Mouse (Mus musculus): ENCODE measurements around the gene Nqo2. TPM values are rescaled to one million over a fixed set of nuclear protein-coding genes. Genes with fewer than 3 reads are reported as not detected.
A peak's percentile ranks its signal among the peaks of the same experiment; 100 is the strongest.

Nqo2 gene
- polyA plus RNA-seq, 1 experiment from 2014 or later, result 21.6 TPM

DNA sequence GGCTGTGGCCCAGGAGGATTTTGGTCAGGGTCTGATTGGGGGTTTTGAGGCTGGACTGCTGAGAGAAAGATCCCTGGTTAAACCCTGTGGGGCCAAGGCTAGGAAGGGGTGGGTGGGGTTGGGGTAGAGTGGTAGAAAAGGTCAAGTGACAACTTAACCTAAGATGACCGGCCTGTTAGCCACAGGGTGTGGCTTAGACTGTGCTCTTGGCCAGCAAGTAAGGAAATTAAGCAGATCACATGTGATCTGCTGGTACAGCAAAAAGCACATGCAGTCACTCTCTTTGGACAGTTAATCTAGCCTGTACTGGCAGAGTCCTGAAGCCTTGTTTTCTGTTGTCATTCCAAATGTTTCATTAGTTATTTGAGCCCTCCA, 12.4 kb upstream of the Nqo2 start:
- Histone ChIP-seq H3K4me3 (no peak overlapping the region), H3K4me1 (no peaks in the 10 kb centered on the region), H3K27me3 (replicated peaks; ENCODE audit: low read depth, poor library complexity, severe bottlenecking) (no peaks in the 10 kb centered on the region), H3K27ac (replicated peaks) (no peak overlapping the region), H3K36me3 (replicated peaks) (no peaks in the 10 kb centered on the region), H3K9me3 (no peaks in the 10 kb centered on the region)
- DNase-seq (ENCODE audit: low spot score), result no peak
- WGBS, result 57% methylated on average over 1 of the region's 1 CpGs

DNA sequence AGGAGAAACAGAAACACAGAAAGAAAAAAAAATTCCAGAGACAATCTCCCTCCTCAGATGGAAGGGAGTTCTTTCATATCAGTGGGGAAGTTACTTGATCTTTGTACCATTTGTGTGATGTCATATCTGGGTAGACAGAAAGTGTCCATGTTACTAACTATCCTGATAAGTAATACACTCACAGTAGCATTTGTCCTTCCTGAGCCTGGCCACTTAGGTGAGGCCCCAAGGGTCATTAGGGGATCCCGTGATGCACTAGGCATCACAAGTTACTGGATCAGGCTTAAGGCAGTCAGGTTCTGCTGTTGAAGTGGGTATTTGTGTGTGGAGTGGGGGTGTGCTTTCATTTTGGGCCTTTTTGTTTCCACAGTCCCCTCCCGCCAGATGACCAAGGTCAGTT, 11.5 kb upstream of the Nqo2 start:
- Histone ChIP-seq H3K4me1 (no peaks in the 10 kb centered on the region), H3K36me3 (replicated peaks) (no peaks in the 10 kb centered on the region), H3K9me3 (no peaks in the 10 kb centered on the region), H3K4me3 (no peak overlapping the region), H3K27me3 (replicated peaks; ENCODE audit: low read depth, poor library complexity, severe bottlenecking) (no peaks in the 10 kb centered on the region), H3K27ac (replicated peaks) (no peak overlapping the region)
- DNase-seq (ENCODE audit: low spot score), result no peak
- WGBS, result 84% methylated on average over 2 of the region's 2 CpGs

DNA sequence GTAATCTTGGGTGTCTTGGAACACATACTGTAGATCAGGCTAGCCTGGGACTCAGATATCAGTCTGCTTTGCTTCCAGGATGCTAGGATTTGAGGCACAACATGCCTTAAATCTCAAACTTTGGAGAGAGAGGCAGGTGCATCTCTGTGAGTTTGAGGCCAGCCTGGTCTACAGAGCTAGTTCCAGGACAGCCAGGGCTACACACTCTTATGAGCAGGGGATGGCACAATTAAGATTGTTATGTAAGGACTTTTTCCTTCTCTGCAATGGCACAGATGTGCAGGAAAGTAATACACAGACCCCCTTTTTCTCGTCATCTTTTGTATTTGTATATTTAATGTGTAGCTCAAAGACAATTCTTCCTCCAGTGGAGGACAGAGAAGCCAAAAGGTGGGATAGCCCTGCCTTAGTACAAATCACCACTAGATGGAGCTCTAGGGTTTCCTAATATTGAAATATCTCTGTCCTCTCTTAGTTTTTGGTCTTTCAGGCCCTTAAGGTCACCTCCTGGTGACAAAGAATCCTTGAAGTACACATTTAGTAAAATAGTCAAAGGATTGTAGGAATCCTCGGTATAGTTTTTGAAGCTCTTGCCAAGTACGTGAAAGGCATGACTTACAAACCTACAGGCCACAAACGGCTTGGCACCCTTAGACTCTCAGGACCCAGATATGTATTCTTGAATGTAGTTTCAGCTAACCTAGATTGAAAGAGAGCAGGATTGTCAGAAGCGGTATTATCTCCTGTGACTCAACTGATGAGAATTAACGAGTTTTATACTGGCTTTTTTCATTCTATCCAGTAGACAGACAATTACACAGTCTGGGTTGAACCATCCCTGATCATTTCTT, 7.7 kb upstream of the Nqo2 start:
- H3K4me1 ChIP-seq, result no peaks in the 10 kb centered on the region
- no peaks in the 10 kb centered on the region for H3K9me3 ChIP-seq
- DNase-seq (ENCODE audit: low spot score), result no peak
- H3K27me3 ChIP-seq (replicated peaks; ENCODE audit: low read depth, poor library complexity, severe bottlenecking), result no peaks in the 10 kb centered on the region
- whole genome bisulfite sequencing, result 40% methylated on average over 6 of the region's 6 CpGs
- no peak overlapping the region for H3K27ac ChIP-seq (replicated peaks)
- no peaks in the 10 kb centered on the region for H3K36me3 ChIP-seq (replicated peaks)
- no peak overlapping the region for H3K4me3 ChIP-seq

DNA sequence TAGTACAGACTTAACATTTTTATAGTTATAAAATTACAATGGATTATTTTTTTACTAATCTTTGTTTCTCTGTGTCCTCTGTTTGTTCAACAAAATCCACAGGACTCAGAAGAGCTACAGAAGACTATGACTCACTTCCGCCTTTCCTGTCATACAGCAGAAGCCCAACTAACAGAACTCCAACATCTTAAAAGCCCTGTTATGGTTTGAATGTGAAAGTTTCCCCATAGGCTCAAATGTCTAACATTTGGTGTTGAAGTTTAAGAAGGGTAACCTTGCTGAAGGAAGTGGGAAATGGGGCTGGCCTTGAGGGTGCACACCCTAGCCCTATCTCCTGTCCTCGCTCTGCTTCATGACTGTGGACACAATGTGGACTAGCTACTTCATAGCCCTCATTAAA, 4.7 kb upstream of the Nqo2 start:
- no peak overlapping the region for H3K27ac ChIP-seq (replicated peaks)

DNA sequence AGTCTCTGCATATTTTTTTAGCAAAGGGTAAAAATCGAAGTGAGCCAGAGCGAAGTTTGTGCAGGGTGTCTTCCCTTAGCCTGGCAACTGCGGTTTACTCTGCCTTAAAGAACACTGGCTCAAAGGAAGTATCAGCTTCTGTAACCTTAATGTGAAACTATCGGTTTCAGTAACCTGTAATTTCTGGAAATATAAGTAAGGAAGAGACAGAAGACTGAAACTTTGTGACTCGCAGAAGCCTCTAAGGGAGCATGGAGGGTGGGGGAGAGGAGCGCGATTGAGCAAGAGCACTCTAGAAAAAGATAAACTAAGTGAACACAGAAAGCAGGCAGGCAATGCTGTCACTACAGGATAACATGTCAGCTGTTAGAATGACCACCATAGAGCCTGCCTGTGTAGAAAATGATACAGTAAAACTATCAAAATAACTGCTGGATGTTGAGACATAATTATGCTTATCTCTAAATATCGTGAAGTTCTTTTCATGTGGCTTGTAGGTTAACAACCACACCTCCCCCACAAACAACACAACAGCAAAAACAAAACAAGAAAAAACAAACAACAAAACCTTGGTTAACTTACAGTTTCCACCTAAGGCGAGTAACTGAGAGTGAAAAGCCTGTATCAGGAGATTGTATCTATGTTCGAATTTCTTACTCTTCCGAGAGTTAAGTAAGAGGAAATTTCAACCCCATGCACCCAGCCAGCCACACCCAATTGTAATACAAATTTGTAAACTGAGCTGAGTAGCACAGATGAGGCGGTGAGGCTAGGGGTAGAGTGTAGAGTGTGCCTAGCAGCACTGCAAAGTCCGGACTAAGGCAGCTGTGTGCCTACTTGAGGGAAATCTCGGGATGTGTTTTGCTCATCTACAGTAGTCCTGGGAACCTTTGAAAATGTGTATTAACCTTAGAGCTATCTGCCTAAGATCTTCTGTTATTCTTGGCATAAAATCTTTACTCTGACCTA, 853 bp downstream of the Nqo2 start:
- H3K27ac ChIP-seq (replicated peaks), result peak overlapping the region; percentile 93
- peaks cover 11% of the 10 kb centered on the region for H3K4me1 ChIP-seq
- no peak for DNase-seq (ENCODE audit: low spot score)
- H3K36me3 ChIP-seq (replicated peaks), result no peaks in the 10 kb centered on the region
- no peaks in the 10 kb centered on the region for H3K27me3 ChIP-seq (replicated peaks; ENCODE audit: low read depth, poor library complexity, severe bottlenecking)
- 26% methylated on average over 14 of the region's 14 CpGs for WGBS
- H3K9me3 ChIP-seq, result no peaks in the 10 kb centered on the region
- H3K4me3 ChIP-seq, result peak overlapping the region; percentile 69

More for the DNA sequence above, 4.7 kb upstream of the Nqo2 start:
- no peak overlapping the region for H3K4me3 ChIP-seq
- H3K9me3 ChIP-seq, result no peaks in the 10 kb centered on the region
- 91% methylated on average over 2 of the region's 2 CpGs for WGBS
- DNase-seq (ENCODE audit: low spot score), result no peak
- no peaks in the 10 kb centered on the region for H3K27me3 ChIP-seq (replicated peaks; ENCODE audit: low read depth, poor library complexity, severe bottlenecking)
- no peaks in the 10 kb centered on the region for H3K36me3 ChIP-seq (replicated peaks)
- H3K4me1 ChIP-seq, result no peaks in the 10 kb centered on the region; the same call in 1 of the 2 replicates

DNA sequence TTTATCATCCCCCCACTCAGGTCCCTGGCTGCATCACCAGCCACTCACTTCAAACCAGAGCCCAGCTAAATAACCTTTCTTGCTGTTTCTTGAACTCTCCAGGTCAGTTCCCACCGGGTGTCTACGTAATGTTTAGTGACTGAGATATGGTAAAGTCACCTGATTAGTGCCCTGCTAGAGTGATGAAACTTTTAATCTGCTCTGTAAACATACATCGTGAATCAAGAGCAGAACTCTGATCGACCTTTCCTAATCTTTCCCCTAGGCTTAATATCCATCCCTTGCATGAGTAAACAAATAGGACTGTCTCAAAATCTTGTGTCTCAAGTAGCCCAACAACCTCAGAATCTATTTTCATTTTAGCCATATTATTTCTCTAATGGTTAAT, 1.5 kb downstream of the Nqo2 start:
- Histone ChIP-seq H3K36me3 (replicated peaks) (0 out of 2 replicates have a peak, but pooled peaks cover under 1% of the 10 kb centered on the region), H3K27ac (replicated peaks) (no peak overlapping the region), H3K4me1 (peaks cover 11% of the 10 kb centered on the region), H3K9me3 (no peaks in the 10 kb centered on the region), H3K4me3 (peak overlapping the region; percentile 69; the same call in 1 of the 2 replicates), H3K27me3 (replicated peaks; ENCODE audit: low read depth, poor library complexity, severe bottlenecking) (no peaks in the 10 kb centered on the region)
- no peak for DNase-seq (ENCODE audit: low spot score)
- WGBS, result 72% methylated on average over 4 of the region's 4 CpGs

DNA sequence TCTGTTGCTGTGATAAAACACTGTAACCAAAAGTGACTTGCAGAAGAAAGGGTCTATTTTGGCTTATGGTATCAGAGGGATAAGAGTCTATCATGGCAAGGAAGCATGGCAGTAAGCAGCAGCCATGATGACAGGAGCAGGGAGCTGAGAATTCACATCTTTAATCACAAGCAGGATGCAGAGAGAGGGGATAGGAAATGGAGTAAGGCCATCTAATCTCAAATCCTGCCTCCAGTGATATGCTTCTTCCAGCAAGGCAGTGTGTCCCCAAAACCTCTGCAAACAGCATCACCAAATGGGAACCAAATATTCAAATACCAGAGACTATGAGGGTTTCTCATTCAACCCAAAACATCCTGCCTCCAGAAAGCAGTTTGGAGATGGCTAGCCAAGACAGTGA, 2.1 kb downstream of the Nqo2 start:
- H3K9me3 ChIP-seq, result no peaks in the 10 kb centered on the region

DNA sequence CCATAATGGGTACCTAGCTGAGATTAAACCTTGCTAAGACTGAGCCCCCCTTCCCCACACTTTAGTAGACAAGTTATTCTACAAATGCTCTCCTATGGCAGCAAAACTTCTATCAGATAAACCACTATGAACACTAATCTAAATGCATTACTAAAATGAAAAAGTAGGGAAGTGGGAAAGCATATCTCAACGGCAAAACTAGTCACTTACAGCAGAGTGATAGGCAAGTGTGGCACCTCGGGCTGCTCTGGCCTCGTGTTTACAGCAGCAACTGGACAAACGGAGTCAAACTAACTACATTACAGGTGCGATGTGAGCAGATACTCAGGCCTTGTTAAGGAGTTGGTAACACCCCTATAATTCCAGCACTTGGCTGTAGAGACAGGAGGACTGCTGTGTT, 25.1 kb downstream of the Nqo2 start:
- DNase-seq (ENCODE audit: low spot score), result no peak
- 86% methylated on average over 5 of the region's 5 CpGs for WGBS
- H3K27ac ChIP-seq (replicated peaks), result no peak overlapping the region
- no peaks in the 10 kb centered on the region for H3K27me3 ChIP-seq (replicated peaks; ENCODE audit: low read depth, poor library complexity, severe bottlenecking)
- H3K4me3 ChIP-seq, result no peak overlapping the region
- no peaks in the 10 kb centered on the region for H3K9me3 ChIP-seq
- H3K4me1 ChIP-seq, result no peaks in the 10 kb centered on the region
- H3K36me3 ChIP-seq (replicated peaks), result peaks cover 22% of the 10 kb centered on the region; the same call in 1 of the 2 replicates

More for the DNA sequence above, 2.1 kb downstream of the Nqo2 start:
- DNase-seq (ENCODE audit: low spot score), result no peak
- Histone ChIP-seq H3K27ac (replicated peaks) (no peak overlapping the region), H3K4me3 (no peak overlapping the region), H3K36me3 (replicated peaks) (0 out of 2 replicates have a peak, but pooled peaks cover 3% of the 10 kb centered on the region), H3K4me1 (peaks cover 11% of the 10 kb centered on the region), H3K27me3 (replicated peaks; ENCODE audit: low read depth, poor library complexity, severe bottlenecking) (no peaks in the 10 kb centered on the region)

DNA sequence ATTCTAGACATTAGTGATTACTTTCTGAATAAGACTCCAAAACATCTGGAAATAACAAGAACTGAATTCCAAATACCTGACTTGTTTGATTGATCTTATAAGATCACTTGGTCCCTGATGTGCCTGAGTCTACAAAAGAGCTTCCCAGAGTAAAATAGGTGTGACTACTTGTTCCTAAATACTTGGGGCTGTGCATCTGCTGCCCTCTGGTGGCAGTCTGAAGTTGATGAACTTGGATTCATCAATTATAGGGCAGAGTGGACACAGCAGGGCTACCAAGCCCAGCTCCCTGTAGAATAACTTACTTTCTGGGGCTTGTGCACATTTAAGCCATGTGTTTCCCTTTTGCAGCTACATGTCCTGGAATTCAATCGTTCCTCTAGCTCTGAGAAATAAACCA, 30.7 kb downstream of the Nqo2 start:
- WGBS, result 29% methylated on average over 1 of the region's 1 CpGs
- Histone ChIP-seq H3K9me3 (no peaks in the 10 kb centered on the region), H3K4me3 (no peak overlapping the region), H3K27me3 (replicated peaks; ENCODE audit: low read depth, poor library complexity, severe bottlenecking) (no peaks in the 10 kb centered on the region), H3K36me3 (replicated peaks) (peaks cover 7% of the 10 kb centered on the region; the same call in 1 of the 2 replicates), H3K27ac (replicated peaks) (no peak overlapping the region), H3K4me1 (no peaks in the 10 kb centered on the region)
- peak; percentile 68 for DNase-seq (ENCODE audit: low spot score)

DNA sequence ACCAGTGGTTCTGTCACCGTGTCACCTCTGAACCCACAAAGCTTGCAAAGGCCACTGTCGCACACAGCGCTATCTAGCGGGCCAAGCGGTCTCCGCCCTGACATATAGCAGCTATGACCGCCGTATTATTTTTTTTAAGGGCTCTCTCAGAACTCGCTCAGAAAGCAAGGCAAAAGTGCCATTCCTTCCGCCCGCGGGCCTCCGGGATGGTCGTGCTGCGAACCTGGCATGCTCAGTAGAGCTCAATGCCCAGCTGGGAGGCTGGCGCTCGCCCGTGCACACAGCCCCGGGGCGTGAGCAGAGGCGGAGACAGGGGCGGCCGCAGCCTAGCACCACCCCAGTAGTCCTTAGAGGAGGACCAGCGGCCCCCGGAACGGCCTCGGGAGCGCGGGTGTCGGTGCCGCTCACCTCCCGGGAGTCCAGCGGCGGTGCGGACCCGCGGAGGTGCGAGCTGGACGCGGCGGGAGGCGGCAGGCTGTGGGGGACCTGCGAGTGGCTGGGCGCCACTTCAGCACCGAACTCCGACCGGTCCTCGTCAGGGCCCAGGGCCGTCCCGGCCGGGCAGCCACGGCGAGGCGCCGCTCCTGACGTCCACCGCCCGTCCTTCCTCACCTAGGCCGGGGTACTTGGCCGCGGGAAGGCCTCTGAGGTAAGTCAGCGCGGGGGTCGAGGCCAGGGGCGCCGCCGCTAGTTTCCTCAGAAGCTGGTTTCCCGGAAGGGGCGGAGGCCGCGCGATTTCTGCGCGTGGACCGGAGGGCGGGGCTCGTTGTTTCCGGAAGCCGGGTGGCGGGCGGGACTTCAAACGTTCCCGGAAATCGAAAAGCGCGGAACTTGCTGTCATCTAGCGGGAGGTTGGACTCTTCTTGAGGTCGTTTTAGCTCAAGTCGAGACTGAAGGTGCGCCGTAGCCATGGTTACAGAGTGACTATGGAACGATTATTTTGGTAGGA, 37.8 kb downstream of the Nqo2 start, which contains the start of the genes Ripk1 and Serpinb6a:
Gene Ripk1 (plus strand): TSS at position 306 of the 949 bp plus-strand sequence.
Gene Serpinb6a (minus strand): TSS at position 737 of the 949 bp plus-strand sequence.
- peak within 1 kb of the TSS; percentile 93 for H3K27ac ChIP-seq (replicated peaks)
- under 1% methylated on average over 92 of the region's 92 CpGs for WGBS
- H3K27me3 ChIP-seq (replicated peaks; ENCODE audit: low read depth, poor library complexity, severe bottlenecking), result no peaks in the 10 kb centered on the region
- H3K4me1 ChIP-seq, result peaks cover 10% of the 10 kb centered on the region
- peak within 1 kb of the TSS; percentile 99 for H3K4me3 ChIP-seq
- DNase-seq (ENCODE audit: low spot score), result peak; percentile 92
- H3K36me3 ChIP-seq (replicated peaks), result peaks cover 4% of the 10 kb centered on the region; the same call in 1 of the 2 replicates
- no peaks in the 10 kb centered on the region for H3K9me3 ChIP-seq

DNA sequence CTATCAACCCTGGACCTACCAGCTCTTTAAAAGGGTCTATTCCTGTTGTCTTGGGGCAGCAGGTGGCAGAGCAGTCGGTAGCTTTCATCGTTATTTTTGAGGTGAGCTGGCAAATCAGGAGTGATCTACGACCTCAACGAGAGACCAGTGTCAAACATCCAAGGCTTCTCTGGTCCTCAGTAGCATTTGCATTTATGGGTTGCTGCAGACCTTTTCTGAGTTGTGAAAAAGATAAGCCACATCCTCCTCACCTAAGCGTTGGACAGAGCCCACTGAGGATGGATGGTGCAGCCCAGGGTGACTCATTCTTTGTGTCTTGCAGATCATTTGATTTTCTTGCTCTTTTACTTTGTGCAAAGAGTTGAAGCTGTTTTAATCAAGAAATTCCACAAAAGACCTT, 38.6 kb downstream of the Nqo2 start:
- H3K9me3 ChIP-seq, result no peaks in the 10 kb centered on the region
- no peak for DNase-seq (ENCODE audit: low spot score)
- no peaks in the 10 kb centered on the region for H3K27me3 ChIP-seq (replicated peaks; ENCODE audit: low read depth, poor library complexity, severe bottlenecking)
- WGBS, result 8% methylated on average over 5 of the region's 5 CpGs
- no peaks in the 10 kb centered on the region for H3K36me3 ChIP-seq (replicated peaks)
- peak overlapping the region; percentile 99 for H3K4me3 ChIP-seq
- 0 out of 2 replicates have a peak overlapping the region, but pooled peaks have one; percentile 93 for H3K27ac ChIP-seq (replicated peaks)
- H3K4me1 ChIP-seq, result peaks cover 10% of the 10 kb centered on the region
